Mouse (Mus musculus) kidney, postnatal 0 days (tissue): ENCODE measurements around the gene Nfatc4. TPM values are rescaled to one million over a fixed set of nuclear protein-coding genes. Genes with fewer than 3 reads are reported as not detected.

Experiments used
- ATAC-seq: fragments of 200-750 bp; cut with Nextera tagmentation; replicated peaks from 2 replicates; pipeline ENCODE4 v1.8.0; 2017; ENCODE audit warnings: low read depth, moderate number of reproducible peaks, moderate TSS enrichment, moderate library complexity; ENCODE audit not compliant: low FRiP score
- DNase-seq: peaks from one replicate; pipeline ENCODE4 v3.0.0-alpha.2; 2016; ENCODE audit warnings: low spot score
- H3K27ac ChIP-seq: fragments of 300-500 bp; sonication (generic); 2 replicates; pipeline ENCODE4 v1.5.1; 2014; ENCODE audit warnings: mild to moderate bottlenecking
- H3K27me3 ChIP-seq: fragments of 300-500 bp; sonication (generic); 2 replicates; pipeline ENCODE4 v1.6.1; 2014; ENCODE audit warnings: low read length, mixed read lengths; ENCODE audit not compliant: insufficient read depth
- H3K36me3 ChIP-seq: fragments of 300-500 bp; sonication (generic); 2 replicates; pipeline ENCODE4 v1.6.1; 2014; ENCODE audit warnings: low read length, mixed read lengths; ENCODE audit not compliant: insufficient read depth
- H3K4me1 ChIP-seq: fragments of 300-500 bp; sonication (generic); replicated peaks from 2 replicates; pipeline ENCODE4 v1.6.1; 2014; ENCODE audit warnings: antibody characterized with exemption, low read length, mixed read lengths; ENCODE audit not compliant: insufficient read depth
- H3K4me2 ChIP-seq: fragments of 300-500 bp; sonication (generic); 2 replicates; pipeline ENCODE4 v1.6.1; 2014; ENCODE audit warnings: mild to moderate bottlenecking, low read length, moderate library complexity, mixed read lengths
- H3K4me3 ChIP-seq: fragments of 300-500 bp; sonication (generic); replicated peaks from 2 replicates; pipeline ENCODE4 v1.5.1; 2014; ENCODE audit warnings: low read depth, low read length
- H3K9ac ChIP-seq: fragments of 300-500 bp; sonication (generic); 2 replicates; pipeline ENCODE4 v1.6.1; 2014; ENCODE audit warnings: low read depth, low read length
- H3K9me3 ChIP-seq: fragments of 300-500 bp; sonication (generic); replicated peaks from 2 replicates; pipeline ENCODE4 v1.6.1; 2016; ENCODE audit warnings: low read length, inconsistent platforms, mixed read lengths
- CTCF ChIP-seq: IDR thresholded peaks from 2 replicates; pipeline ENCODE4 v1.5.1; 2016; ENCODE audit warnings: antibody characterized with exemption, low read depth, mild to moderate bottlenecking, moderate library complexity
- WGBS: fragments of 180-500 bp; shearing (Covaris S2); extraction: QIAGEN DNeasy Blood & Tissue Kit; methylation state at CpG from one replicate; pipeline ENCODE4 v1.1.7; 2014; 5-methylcytosine and 5-hydroxymethylcytosine counted together
- polyA plus RNA-seq: library from polyadenylated mRNA; unstranded; fragments of >200 nt; fragmentation: Nextera tagmentation; extraction: Ambion mirVana; gene quantifications from 2 replicates; pipeline ENCODE4 v1.2.1, GENCODE M21; 2015

Nfatc4 gene
- polyA plus RNA-seq, 1 experiment from 2014 or later: 16.8 TPM

DNA sequence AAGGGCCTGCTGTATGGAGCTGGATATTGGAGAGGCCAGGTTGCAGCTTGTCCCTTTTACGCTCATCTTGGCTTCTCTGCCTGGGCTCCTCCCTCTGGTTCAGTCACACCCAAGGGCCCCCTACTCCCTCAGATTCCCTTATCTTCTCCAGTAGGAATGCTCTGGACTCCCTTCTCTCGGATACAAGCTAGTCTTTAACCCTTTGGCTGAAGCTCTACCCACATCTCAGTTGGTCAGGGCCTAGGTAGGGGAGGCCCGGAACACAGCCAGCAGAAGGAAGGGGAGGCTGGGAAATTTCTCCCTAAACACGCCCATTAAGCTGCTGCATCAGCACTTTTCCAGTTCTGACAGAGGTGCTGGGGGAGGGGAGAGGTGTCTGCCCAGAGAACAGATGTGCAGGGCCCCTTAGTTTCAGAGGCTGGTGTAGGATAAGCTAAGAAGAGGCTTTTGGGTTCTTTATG lies 32.2 kb downstream of the Nfatc4 start:
- DNase-seq (peak; percentile 80), ATAC-seq (peak; percentile 34)
- TF ChIP-seq CTCF: no peak
- no peaks in the 10 kb centered on the region for H3K36me3 ChIP-seq
- H3K4me3 ChIP-seq: peak overlapping the region; percentile 69
- 0% methylated on average over 4 of the region's 4 CpGs for WGBS
- H3K27me3 ChIP-seq: no peaks in the 10 kb centered on the region
- peak overlapping the region; percentile 89 for H3K27ac ChIP-seq
- no peaks in the 10 kb centered on the region for H3K9me3 ChIP-seq
- H3K9ac ChIP-seq: peak overlapping the region; percentile 68
- H3K4me1 ChIP-seq: peaks cover 32% of the 10 kb centered on the region
- H3K4me2 ChIP-seq: peak overlapping the region; percentile 84

DNA sequence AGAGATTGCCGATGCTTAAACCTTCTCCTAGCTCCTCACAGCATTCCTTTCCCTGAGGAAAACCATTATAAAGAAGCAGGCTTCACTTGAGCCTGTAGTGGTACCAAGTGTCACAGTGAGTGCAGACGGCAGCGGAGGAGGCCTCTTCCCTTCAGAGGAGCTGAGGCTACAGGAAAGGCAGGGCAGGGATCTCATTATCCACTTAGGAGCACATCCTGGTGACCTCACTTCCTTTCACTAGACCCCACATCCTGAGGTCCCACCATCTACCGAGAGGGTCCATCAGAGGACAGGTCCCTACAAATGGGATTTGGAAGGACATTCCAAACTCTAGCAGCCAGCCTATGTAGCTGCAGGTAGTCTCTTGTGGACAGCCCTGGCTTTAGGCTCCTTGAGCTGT lies 34.6 kb downstream of the Nfatc4 start:
- Histone ChIP-seq H3K9ac (no peak overlapping the region), H3K4me3 (no peak overlapping the region), H3K4me2 (peak overlapping the region; percentile 34), H3K4me1 (peaks cover 32% of the 10 kb centered on the region), H3K27me3 (no peaks in the 10 kb centered on the region), H3K9me3 (no peaks in the 10 kb centered on the region), H3K27ac (no peak overlapping the region), H3K36me3 (0 out of 2 replicates have a peak, but pooled peaks cover 2% of the 10 kb centered on the region)
- no peak for DNase-seq
- no peak for TF ChIP-seq CTCF
- 38% methylated on average over 4 of the region's 4 CpGs for WGBS
- ATAC-seq: no peak

DNA sequence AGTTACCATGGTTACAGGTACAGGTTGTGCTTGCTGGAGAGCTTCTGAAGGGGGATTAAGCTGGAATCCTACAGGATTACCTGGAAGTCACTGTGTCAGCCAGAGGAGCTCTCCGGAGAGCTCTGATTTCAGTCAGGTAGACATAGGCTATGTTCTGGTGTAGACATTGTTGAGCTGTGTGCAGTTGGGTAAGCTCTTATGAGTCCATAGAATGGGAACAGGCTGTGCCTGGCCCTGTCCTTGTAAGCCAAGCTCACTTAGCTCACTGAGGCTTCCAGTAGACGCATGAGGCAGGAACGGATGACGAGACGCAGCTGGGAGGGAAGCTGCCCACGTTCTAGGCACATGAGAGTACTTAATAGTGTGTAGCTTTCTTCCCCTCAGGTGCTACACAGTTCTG lies 39.2 kb downstream of the Nfatc4 start:
- 0 out of 2 replicates have a peak overlapping the region, but pooled peaks have one; percentile 5 for H3K9ac ChIP-seq

DNA sequence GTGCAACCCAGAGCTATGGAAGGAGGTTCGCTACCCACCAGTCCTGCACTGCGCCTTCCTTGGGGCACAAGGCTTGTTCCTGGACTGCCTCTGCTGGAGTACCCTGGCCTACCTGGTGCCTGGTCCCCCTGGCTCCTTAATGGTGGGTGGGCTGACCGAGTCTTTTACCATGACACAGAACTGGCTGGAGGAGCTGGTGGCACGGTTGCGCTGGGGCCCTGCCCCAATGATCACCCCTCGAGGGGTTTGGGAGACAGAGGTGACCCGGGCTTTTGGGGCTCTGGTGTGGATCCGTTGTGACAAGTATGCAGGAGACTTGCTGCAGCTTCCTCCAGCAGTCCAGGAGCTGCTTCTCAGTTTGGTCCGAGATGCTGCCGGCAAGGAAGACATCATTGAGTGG lies 40.0 kb downstream of the Nfatc4 start:
- H3K27ac ChIP-seq: no peak overlapping the region
- ATAC-seq: no peak
- WGBS: 92% methylated on average over 10 of the region's 10 CpGs
- no peak for TF ChIP-seq CTCF
- peaks cover 1% of the 10 kb centered on the region; the same call in 1 of the 2 replicates for H3K4me1 ChIP-seq
- no peak for DNase-seq
- H3K9me3 ChIP-seq: no peaks in the 10 kb centered on the region
- no peak overlapping the region for H3K9ac ChIP-seq
- H3K4me3 ChIP-seq: no peak overlapping the region
- no peak overlapping the region for H3K4me2 ChIP-seq
- peaks cover 34% of the 10 kb centered on the region for H3K36me3 ChIP-seq
- H3K27me3 ChIP-seq: no peaks in the 10 kb centered on the region

More for the DNA sequence above, 39.2 kb downstream of the Nfatc4 start:
- H3K4me3 ChIP-seq: no peak overlapping the region
- no peaks in the 10 kb centered on the region for H3K9me3 ChIP-seq
- ATAC-seq: no peak
- H3K4me2 ChIP-seq: no peak overlapping the region
- WGBS: 49% methylated on average over 6 of the region's 6 CpGs
- H3K27ac ChIP-seq: no peak overlapping the region
- H3K36me3 ChIP-seq: peaks cover 31% of the 10 kb centered on the region
- DNase-seq: no peak
- peaks cover 9% of the 10 kb centered on the region; the same call in 1 of the 2 replicates for H3K4me1 ChIP-seq
- H3K27me3 ChIP-seq: no peaks in the 10 kb centered on the region
- TF ChIP-seq CTCF: no peak

DNA sequence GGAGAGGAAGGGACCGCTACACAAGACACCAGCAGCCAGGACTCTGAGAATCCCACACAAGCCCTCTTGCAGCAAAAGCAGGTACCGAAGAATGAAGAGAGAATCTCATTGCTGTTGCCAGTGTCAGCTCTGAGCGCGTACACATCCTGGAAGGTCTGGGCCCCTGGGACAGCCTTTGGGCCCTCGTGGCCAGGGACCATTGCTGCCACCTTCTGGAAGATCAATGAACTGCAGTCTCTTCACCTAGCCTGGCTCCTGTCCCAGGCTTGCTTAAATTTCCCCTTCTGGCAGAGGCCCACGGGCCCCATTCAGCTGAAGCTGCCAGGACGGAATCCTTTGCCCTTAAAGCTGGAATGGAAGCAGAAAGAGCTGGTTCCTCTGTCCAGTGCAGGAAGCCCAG lies 40.8 kb downstream of the Nfatc4 start:
- Histone ChIP-seq H3K36me3 (peaks cover 42% of the 10 kb centered on the region), H3K9ac (no peak overlapping the region), H3K27ac (no peak overlapping the region), H3K4me1 (no peaks in the 10 kb centered on the region; the same call in 1 of the 2 replicates), H3K27me3 (no peaks in the 10 kb centered on the region), H3K4me2 (no peak overlapping the region), H3K9me3 (no peaks in the 10 kb centered on the region), H3K4me3 (no peak overlapping the region)
- peak; percentile 87 for DNase-seq
- WGBS: 23% methylated on average over 7 of the region's 7 CpGs
- TF ChIP-seq CTCF: peak; percentile 98
- peak; percentile 72 for ATAC-seq

DNA sequence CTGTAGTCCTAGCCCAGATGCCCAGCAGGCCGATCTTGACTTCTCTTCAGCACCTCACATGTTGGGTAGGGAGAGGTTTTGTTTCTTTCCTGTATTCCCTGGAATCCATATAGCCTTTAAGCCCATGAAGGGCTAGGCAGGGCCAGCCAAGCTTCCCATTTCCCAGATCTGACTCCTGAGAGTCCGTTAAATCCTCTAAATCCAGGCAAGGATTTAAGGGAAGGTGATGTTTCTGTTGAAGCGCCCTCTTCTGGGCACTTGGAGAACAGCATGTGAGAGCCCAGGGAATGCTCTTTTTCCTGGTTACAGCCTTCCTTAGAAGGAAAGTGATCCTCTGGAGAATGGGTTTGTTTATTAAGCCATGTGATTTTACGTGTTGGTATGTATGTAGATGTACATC lies 44.0 kb downstream of the Nfatc4 start:
- H3K4me2 ChIP-seq: no peak overlapping the region
- peaks cover 70% of the 10 kb centered on the region for H3K36me3 ChIP-seq
- H3K4me3 ChIP-seq: no peak overlapping the region
- no peak overlapping the region for H3K27ac ChIP-seq
- H3K4me1 ChIP-seq: no peaks in the 10 kb centered on the region; the same call in 1 of the 2 replicates
- peak; percentile 79 for DNase-seq
- H3K9ac ChIP-seq: no peak overlapping the region
- WGBS: 37% methylated on average over 4 of the region's 4 CpGs
- ATAC-seq: no peak
- TF ChIP-seq CTCF: peak; percentile 86
- H3K27me3 ChIP-seq: no peaks in the 10 kb centered on the region
- no peaks in the 10 kb centered on the region for H3K9me3 ChIP-seq
